Mouse (Mus musculus) ES-E14 (cell line): ENCODE results near the gene Mrgpre. TPM values are rescaled to one million over a fixed set of nuclear protein-coding genes. Genes with fewer than 3 reads are reported as not detected.

ENCODE experiments used
- DNase-seq: peaks from one replicate; pipeline ENCODE4 v3.0.0-alpha.2; 2013; ENCODE audit warnings: low read depth, low spot score
- H3K27ac ChIP-seq: 2 replicates; pipeline ENCODE4 v1.5.1; 2012; ENCODE audit warnings: low read depth, mild to moderate bottlenecking, low read length, moderate library complexity, mixed read lengths; ENCODE audit not compliant: poor library complexity, insufficient read depth, severe bottlenecking
- H3K36me3 ChIP-seq: 2 replicates; pipeline ENCODE4 v1.6.1; 2012; ENCODE audit warnings: mild to moderate bottlenecking, low read length, moderate library complexity, mixed read lengths; ENCODE audit not compliant: control insufficient read depth, poor library complexity, insufficient read depth, severe bottlenecking
- H3K4me1 ChIP-seq, 2 experiments: fragments of 150-350 bp in 1 of 2; sonication (generic) in 1 of 2; 2 replicates each; pipeline ENCODE4 v1.6.1; 2012; ENCODE audit warnings: low read length in 2 of 2, mild to moderate bottlenecking in 1 of 2, mixed read lengths in 1 of 2; ENCODE audit not compliant: control insufficient read depth in 2 of 2, insufficient read depth in 2 of 2, poor library complexity in 1 of 2
- H3K4me3 ChIP-seq, 2 experiments: fragments of 150-350 bp in 1 of 2; sonication (generic) in 1 of 2; 2 replicates each; pipeline ENCODE4 v1.5.1; 2012; ENCODE audit warnings: low read length in 2 of 2, low read depth in 1 of 2, mild to moderate bottlenecking in 1 of 2, mixed read lengths in 1 of 2; ENCODE audit not compliant: insufficient read depth in 1 of 2, poor library complexity in 1 of 2, severe bottlenecking in 1 of 2
- H3K9ac ChIP-seq: 2 replicates; pipeline ENCODE4 v1.6.1; 2012; ENCODE audit warnings: low read depth, mild to moderate bottlenecking, low read length, mixed read lengths; ENCODE audit not compliant: poor library complexity, insufficient read depth, severe bottlenecking
- H3K9me3 ChIP-seq: fragments of 150-350 bp; sonication (generic); 2 replicates; pipeline ENCODE4 v1.6.1; 2012; ENCODE audit warnings: low read depth, mild to moderate bottlenecking, low read length; ENCODE audit not compliant: control insufficient read depth, insufficient read depth
- CHD2 ChIP-seq: IDR thresholded peaks from 2 replicates; pipeline ENCODE4 v1.6.1; 2014; ENCODE audit warnings: mild to moderate bottlenecking, low read depth, low read length, inconsistent platforms
- HCFC1 ChIP-seq: IDR thresholded peaks from 2 replicates; pipeline ENCODE4 v1.6.1; 2012; ENCODE audit warnings: low read length, inconsistent platforms, borderline replicate concordance; ENCODE audit not compliant: insufficient read depth
- MAFK ChIP-seq: IDR thresholded peaks from 2 replicates; pipeline ENCODE4 v1.6.1; 2014; ENCODE audit warnings: mild to moderate bottlenecking, low read depth, low read length, inconsistent platforms; ENCODE audit not compliant: insufficient read depth
- ZC3H11A ChIP-seq: IDR thresholded peaks from 2 replicates; pipeline ENCODE4 v1.6.1; 2012; ENCODE audit warnings: low read depth, mild to moderate bottlenecking, inconsistent platforms, low read length, borderline replicate concordance
- ZNF384 ChIP-seq: IDR thresholded peaks from 2 replicates; pipeline ENCODE4 v1.6.1; 2012; ENCODE audit warnings: low read depth, low read length, inconsistent platforms
- in situ Hi-C, 2 experiments: fragments of 600-800 bp; cut with MboI; formaldehyde crosslinking; loops; one replicate each; pipeline ENCODE4 v1.15.1; 2025; ENCODE audit warnings: low sequenced_read_pairs in 2 of 2, inconsistent platforms in 1 of 2; ENCODE audit not compliant: unreplicated experiment in 2 of 2
- total RNA-seq: library from RNA; depleted of rRNA; stranded (reverse); fragments of 300-350 nt; gene quantifications from 2 replicates; pipeline ENCODE4 v1.2.3, GENCODE M21; 2012; rRNA removed

Gene Mrgpre
- total RNA-seq, 1 experiment = 0.67 TPM

DNA sequence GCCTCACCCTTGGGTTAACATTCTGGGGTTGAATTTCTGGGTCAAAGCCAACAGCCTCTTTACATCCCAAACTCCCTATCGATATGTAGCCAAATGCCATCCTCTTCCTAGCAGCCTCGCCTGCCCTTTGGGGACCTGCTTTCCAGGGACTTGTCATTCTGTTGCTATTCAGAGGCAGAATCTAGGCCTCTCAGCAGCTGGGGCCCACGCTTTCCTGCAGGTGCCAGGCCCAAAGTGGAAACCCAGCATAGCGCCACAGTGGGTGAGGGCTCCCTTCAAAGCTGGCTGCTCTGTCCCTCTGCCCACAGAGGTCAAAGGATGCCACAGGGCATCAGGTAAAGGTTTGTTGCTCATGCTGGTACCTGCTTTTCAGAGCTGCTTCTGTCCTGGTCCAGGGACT lies 50.6 kb downstream of the Mrgpre start:
- in situ Hi-C loops = no loop called here
- Histone ChIP-seq H3K9me3 (no peaks in the 10 kb centered on the region), H3K9ac (no peak overlapping the region), H3K36me3 (no peaks in the 10 kb centered on the region), H3K27ac (no peak overlapping the region), H3K4me1 (no peaks in the 10 kb centered on the region), H3K4me3 (no peak overlapping the region)
- TF ChIP-seq ZNF384 = no peak
- TF ChIP-seq CHD2 = no peak
- TF ChIP-seq ZC3H11A = no peak
- no peak for TF ChIP-seq MAFK
- no peak for TF ChIP-seq HCFC1
- DNase-seq = no peak

- Histone ChIP-seq H3K9me3 (no peaks in the 10 kb centered on the region), H3K4me3 (no peak overlapping the region), H3K4me1 (no peaks in the 10 kb centered on the region), H3K27ac (no peak overlapping the region), H3K36me3 (no peaks in the 10 kb centered on the region), H3K9ac (no peak overlapping the region)
- no peak for DNase-seq
- no peak for TF ChIP-seq ZNF384
- no peak for TF ChIP-seq HCFC1
- TF ChIP-seq CHD2 = no peak
- TF ChIP-seq ZC3H11A = no peak
- TF ChIP-seq MAFK = no peak
- in situ Hi-C loops = no loop called here
These were observed 54.4 kb downstream of the Mrgpre start for GRCm38 (mm10) chr7:143729886-143730285.

Other genes with a start within 250 kb of the Mrgpre start
- 103 and 123 TPM in 2 replicates for gene Nap1l4, start 235.4 kb downstream of the Mrgpre start, total RNA-seq
- 153 and 241 TPM in 2 replicates for gene Cars, start 184.4 kb downstream of the Mrgpre start, total RNA-seq
- gene Tnfrsf26, start 155.8 kb downstream of the Mrgpre start, total RNA-seq = 0.11 and 0.18 TPM in 2 replicates
- gene Tnfrsf22, start 134.8 kb downstream of the Mrgpre start, total RNA-seq = 12.9 and 18.7 TPM in 2 replicates
- 2.3 and 3.0 TPM in 2 replicates for gene Tnfrsf23, start 98.6 kb downstream of the Mrgpre start, total RNA-seq
- gene Osbpl5, start 27.5 kb downstream of the Mrgpre start, total RNA-seq = 7.6 and 13.6 TPM in 2 replicates
- gene Mrgprg, start 17.5 kb downstream of the Mrgpre start, total RNA-seq = not detected in 2 replicates
- gene Nadsyn1, start 38.3 kb upstream of the Mrgpre start, total RNA-seq = 4.9 and 10.8 TPM in 2 replicates
- 38.5 and 52.1 TPM in 2 replicates for gene Dhcr7, start 38.6 kb upstream of the Mrgpre start, total RNA-seq
- not detected in 2 replicates for gene Gm498, start 82.3 kb upstream of the Mrgpre start, total RNA-seq
- 0.94 and 1.3 TPM in 2 replicates for gene Shank2, start 217.4 kb upstream of the Mrgpre start, total RNA-seq